Mouse (Mus musculus) gastrocnemius, postnatal 4 days (tissue): ENCODE results near the gene Cpsf6. TPM values are rescaled to one million over a fixed set of nuclear protein-coding genes. Genes with fewer than 3 reads are reported as not detected.

Experiments used
- DNase-seq, 2 experiments: peaks; one replicate each; pipeline ENCODE4 v3.0.0; 2021 to 2022; ENCODE audit warnings: low spot score in 2 of 2, mixed read lengths in 2 of 2
- total RNA-seq, 2 experiments: library from RNA; stranded (reverse); gene quantifications; 2 replicates each; pipeline ENCODE4 v1.2.3; 2021

Gene Cpsf6
- total RNA-seq, 2 experiments from 2014 or later: 64.2 to 73.4 TPM

DNA sequence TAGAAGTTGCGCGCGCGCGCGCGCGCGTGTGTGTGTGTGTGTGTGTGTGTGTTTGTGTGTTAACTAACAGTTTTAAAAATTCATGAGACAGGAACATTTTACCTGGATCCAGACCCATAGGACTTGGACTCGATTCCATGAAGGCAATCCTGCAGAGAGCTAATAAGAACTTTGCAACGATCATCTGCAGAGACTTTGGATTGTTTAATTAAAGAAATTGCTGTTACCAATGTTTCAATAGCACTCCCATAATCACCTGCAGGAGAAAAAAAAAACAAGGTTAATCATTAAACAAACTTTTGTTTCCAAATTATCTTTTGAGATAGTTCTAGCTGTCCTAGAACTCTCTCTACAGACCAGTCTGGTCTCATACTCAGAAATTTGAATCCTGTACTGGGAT lies 20.9 kb downstream of the Cpsf6 start:
- no peak for DNase-seq

GRCm38 (mm10) chr10:117343000-117343399 lies 36.8 kb downstream of the Cpsf6 start:
- no peak for DNase-seq

DNA sequence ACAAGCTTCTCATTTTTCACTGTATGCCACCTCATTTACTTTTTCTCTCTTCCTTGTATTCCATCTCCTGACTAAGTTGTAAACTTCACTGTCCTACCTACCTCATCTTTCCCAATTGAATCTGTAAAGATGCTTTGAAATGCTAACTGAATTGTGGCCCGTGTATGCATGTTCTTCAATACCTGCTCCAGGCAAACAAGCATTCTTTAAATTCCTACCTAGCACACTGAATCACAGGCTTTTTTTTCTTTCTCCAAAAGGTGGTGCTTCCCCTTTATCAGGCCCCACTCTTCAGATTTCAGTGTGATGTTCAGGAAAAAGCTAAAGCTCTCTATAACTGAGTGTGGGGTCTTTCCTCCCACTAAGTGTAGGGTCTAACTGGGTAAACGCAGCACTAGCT lies 37.4 kb downstream of the Cpsf6 start:
- DNase-seq: no peak

- DNase-seq: no peak
These were observed 38.8 kb downstream of the Cpsf6 start for GRCm38 (mm10) chr10:117341029-117341428.

DNA sequence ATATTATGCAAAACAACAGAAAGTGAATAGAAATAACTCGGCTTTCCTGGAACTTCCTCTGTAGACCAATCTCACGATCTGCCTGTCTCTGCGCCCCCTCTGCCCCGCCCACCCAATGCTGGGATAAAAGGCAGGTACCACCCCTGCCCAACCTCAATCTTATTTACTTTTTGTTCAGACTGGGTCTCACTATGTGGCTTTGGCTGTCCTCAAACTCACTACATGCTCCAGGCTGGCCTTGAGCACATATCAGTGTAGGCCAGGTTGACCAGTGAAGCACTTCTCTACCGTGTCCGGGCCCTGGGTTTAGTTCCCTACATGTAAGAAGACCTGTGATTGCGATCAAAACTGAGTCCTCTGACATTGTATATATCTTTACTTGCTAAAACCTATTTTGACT lies 40.6 kb downstream of the Cpsf6 start:
- no peak for DNase-seq

- no peak for DNase-seq
These were observed 41.9 kb downstream of the Cpsf6 start for GRCm38 (mm10) chr10:117337946-117338345.

DNA sequence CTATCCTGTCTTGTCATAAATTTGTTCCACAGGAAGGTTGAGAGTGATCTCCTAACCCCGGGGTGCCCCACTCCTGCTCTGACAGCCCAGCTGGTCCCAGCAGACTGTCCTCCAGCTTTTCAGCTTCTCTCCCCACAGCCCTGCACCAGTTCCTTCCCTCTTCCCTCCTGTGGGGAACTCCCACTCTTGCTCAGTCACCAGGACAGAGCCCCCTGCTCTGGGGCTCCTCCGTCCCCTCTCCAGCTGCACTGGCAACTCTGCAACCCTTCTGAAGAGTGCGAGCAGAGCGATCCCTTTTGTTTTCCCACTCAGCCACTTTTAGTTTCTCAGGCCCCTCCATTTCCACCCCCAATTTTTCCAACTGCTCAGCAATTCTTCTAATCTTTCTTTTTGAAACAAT lies 44.2 kb downstream of the Cpsf6 start:
- no peak for DNase-seq

- DNase-seq: no peak
These were observed 49.3 kb downstream of the Cpsf6 start for GRCm38 (mm10) chr10:117330521-117330920.

- DNase-seq: no peak
These were observed 56.0 kb downstream of the Cpsf6 start for GRCm38 (mm10) chr10:117323782-117324181.

- no peak for DNase-seq
These were observed 57.2 kb downstream of the Cpsf6 start for GRCm38 (mm10) chr10:117322630-117323029.

DNA sequence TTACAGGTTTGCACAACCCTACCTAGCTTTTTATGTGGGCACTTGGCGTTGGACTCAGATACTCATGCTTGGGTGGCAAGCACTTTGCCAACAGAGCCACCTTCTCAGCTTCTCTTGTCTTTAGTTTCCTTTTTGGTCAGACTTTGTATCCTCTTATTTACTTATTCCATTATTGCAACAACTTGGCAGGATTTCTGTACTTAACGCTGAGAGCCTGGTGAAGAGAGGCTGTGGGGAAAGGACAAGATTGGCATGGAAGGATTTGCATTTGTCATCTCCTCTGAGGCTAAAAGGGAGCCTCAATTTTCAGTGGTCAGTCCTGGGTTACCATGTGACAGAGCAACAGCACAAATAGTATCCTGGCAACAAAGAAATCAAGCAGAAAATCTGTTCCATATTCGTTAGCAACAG lies 59.2 kb downstream of the Cpsf6 start:
- DNase-seq: no peak

DNA sequence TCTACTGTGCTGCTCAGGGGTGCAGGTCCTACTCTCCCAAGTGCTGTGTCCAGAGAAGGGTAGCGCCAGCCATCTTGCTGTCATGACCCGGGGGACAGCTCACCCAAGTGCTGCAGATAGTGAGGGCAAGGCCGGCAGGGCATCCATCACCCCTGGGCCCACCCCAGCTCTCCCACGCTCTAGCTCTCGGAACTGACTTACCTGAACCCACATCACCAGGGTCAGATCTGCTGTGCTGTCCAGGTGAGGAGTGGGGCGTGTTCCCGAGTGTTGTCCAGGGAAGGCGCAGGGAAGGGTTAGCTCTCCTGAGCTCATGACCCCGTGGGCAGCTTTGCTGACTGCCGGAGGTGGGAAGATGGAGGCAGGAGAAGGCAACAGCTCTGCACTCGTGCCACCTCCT lies 63.4 kb downstream of the Cpsf6 start:
- no peak for DNase-seq

GRCm38 (mm10) chr10:117313133-117313532 lies 66.7 kb downstream of the Cpsf6 start:
- DNase-seq: no peak

GRCm38 (mm10) chr10:117312168-117312567 lies 67.6 kb downstream of the Cpsf6 start:
- DNase-seq: no peak

- DNase-seq: no peak
These were observed 75.4 kb downstream of the Cpsf6 start for GRCm38 (mm10) chr10:117304371-117304770.

DNA sequence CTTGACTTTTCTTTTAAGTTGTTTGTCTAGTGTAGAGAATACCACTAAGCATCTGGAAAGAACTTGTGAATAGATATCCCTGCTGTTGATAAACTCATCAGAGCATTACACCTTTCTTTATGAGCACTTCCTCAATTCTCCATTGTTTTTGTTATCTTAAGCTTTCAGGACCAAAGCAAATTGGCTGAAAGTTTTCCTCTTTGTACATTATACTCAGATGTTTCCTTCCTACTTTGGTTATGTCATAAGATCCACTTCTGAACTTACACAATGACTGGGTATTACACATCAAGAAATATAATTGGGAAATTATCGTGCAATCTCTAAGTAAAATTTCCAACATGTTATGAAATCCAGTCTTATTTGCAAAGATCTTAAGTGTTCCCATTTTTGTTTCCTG lies 78.1 kb downstream of the Cpsf6 start:
- DNase-seq: no peak

- DNase-seq: no peak
These were observed 79.8 kb downstream of the Cpsf6 start for GRCm38 (mm10) chr10:117299901-117300520.

GRCm38 (mm10) chr10:117299106-117299505 lies 80.7 kb downstream of the Cpsf6 start:
- no peak for DNase-seq

DNA sequence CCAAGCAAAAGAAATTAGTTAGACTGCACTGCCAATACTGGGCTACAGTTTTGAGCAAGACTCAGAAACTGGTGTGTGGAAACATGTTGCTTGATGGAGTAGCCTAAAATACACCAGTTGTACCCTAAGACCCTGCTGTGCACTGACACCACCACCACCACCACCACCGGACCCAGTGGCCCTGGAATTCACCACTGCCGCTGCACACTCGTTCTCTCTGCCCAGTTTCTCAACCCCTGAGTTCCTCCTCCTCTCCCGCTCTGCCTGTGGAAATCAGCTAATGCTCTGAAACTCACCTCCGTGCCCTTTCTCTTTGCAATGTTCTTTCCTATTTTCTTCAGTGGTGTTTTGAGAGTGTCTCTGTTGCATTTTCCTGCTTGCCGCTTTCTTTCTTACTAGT lies 81.5 kb downstream of the Cpsf6 start:
- DNase-seq: no peak
